Mouse (Mus musculus): ENCODE data around the gene Vasn. TPM values are rescaled to one million over a fixed set of nuclear protein-coding genes. Genes with fewer than 3 reads are reported as not detected.
A peak's percentile ranks its signal among the peaks of the same experiment; 100 is the strongest.

Gene Vasn
- total RNA-seq, 2 experiments from 2014 or later, result 0.17 to 0.49 TPM

GRCm38 (mm10) chr16:4606431-4607084 lies 33.2 kb upstream of the Vasn start:
- peak; percentile 73 for ATAC-seq (replicated peaks; ENCODE audit: poor library complexity)

GRCm38 (mm10) chr16:4607818-4608531 lies 31.8 kb upstream of the Vasn start:
- peak; percentile 91 for ATAC-seq (replicated peaks; ENCODE audit: poor library complexity)

DNA sequence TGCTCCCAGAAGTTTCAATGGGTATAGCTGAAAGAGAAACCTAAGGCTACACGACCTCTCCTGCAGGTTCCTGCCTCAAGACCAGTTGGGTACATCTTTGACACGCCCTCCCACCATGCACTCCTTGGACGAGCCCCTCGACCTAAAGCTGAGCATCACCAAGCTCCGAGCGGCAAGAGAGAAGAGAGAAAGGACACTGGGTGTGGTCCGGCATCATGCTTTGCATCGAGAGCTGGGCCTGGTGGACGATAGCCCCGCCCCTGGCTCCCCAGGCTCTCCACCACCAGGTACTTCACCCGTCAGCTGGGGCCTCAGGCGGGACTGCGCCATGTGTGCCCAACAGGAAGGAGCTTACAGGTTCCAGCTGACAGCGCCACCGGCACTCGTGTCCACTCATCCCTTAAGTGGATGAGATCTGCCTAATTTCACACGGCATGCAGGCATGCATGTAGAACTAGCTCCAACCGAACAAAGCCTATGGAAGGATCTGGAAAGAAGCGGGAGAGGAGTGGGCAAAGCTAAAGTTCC lies 31.1 kb upstream of the Vasn start:
- no peak for ATAC-seq (replicated peaks; ENCODE audit: poor library complexity)

- ATAC-seq (replicated peaks; ENCODE audit: poor library complexity), result no peak
Measured at GRCm38 (mm10) chr16:4611193-4611592, 28.5 kb upstream of the Vasn start.

DNA sequence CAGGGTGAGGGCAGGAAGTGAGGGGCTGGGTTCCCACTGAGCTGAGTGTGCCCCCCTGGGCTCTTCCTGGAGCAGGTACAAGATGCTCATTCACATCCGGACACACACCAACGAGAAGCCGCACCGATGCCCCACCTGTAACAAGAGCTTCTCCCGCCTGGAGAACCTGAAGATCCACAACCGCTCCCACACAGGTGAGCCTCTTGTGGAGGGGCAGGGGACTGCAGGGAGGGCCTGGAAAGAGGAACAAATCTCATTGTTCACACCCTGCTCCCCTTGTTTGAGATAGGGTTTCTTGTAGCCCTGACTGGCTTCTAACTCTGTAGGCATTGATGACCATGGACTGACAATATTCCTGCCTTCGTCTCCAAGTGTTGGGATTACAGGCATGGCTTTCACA lies 28.1 kb upstream of the Vasn start:
- ATAC-seq (replicated peaks; ENCODE audit: poor library complexity), result no peak

DNA sequence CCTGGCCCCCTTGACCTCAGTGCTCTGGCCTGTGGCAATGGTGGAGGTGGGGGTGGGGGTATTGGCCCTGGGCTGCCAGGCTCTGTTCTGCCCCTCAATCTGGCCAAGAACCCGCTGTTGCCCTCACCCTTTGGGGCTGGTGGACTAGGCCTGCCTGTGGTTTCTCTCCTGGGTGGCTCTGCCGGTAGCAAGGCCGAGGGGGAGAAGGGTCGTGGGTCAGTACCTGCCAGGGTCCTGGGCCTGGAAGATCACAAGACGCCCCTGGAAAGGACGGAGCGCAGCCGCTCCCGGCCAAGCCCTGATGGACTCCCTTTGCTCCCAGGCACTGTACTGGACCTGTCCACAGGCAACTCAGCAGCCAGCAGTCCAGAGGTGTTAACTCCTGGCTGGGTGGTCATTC lies 26.0 kb upstream of the Vasn start:
- ATAC-seq (replicated peaks; ENCODE audit: poor library complexity), result no peak

GRCm38 (mm10) chr16:4614639-4615038 lies 25.1 kb upstream of the Vasn start:
- ATAC-seq (replicated peaks; ENCODE audit: poor library complexity), result no peak

DNA sequence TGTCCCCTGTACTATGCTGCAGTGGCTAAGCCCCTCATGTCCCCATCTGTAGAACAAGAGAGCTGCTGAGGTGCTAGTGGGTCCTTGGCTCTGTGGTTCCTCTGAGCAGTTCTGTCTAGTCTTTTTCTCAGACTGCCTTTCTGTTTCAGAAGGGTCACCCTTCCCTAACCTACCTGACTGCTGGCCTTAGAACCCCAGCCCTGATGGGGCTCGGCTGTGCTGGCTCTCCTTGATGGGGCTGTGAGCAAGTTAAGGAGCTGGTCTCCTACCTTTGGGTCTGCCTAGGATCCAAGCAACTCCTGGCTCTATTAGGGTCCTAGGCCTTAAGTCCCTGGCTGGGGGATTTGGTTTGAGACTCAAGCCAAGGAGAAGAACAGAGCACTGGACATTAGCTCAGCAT lies 24.4 kb upstream of the Vasn start:
- no peak for ATAC-seq (replicated peaks; ENCODE audit: poor library complexity)

- ATAC-seq (replicated peaks; ENCODE audit: poor library complexity), result no peak
Measured at GRCm38 (mm10) chr16:4616829-4617228, 22.9 kb upstream of the Vasn start.

- ATAC-seq (replicated peaks; ENCODE audit: poor library complexity), result peak; percentile 24
Measured at GRCm38 (mm10) chr16:4624074-4624473, 15.7 kb upstream of the Vasn start.

GRCm38 (mm10) chr16:4624481-4625110 lies 15.1 kb upstream of the Vasn start, which contains the start of gene Pam16:
TSS of gene Pam16 (minus strand) at chr16:4624988.
- ATAC-seq (replicated peaks; ENCODE audit: poor library complexity), result peak; percentile 94

GRCm38 (mm10) chr16:4627105-4627504 lies 12.6 kb upstream of the Vasn start:
- ATAC-seq (replicated peaks; ENCODE audit: poor library complexity), result no peak

- no peak for ATAC-seq (replicated peaks; ENCODE audit: poor library complexity)
Measured at GRCm38 (mm10) chr16:4628898-4629419, 10.8 kb upstream of the Vasn start.

- ATAC-seq (replicated peaks; ENCODE audit: poor library complexity), result peak; percentile 93
Measured at GRCm38 (mm10) chr16:4629950-4630349, 9.8 kb upstream of the Vasn start.

DNA sequence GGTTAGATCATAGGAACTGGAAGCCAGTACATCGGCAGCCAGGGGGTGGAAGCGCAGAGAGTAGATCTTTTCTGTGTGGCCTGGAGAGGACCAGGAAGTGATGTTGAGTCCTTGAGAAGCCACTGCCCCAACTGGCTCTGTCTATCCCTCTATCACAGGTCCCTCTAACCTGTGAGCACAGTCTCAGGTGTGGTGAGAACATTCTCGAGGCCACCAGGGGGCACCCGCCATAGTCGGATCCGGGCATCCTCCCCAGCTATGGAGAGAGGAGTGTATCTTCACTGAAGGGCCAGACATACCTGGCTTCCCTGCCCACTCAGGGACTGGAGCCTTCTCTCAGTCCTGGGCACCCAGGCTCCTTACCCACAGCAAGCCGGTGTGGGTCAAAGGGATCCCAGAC lies 7.7 kb upstream of the Vasn start:
- no peak for ATAC-seq (replicated peaks; ENCODE audit: poor library complexity)

- ATAC-seq (replicated peaks; ENCODE audit: poor library complexity), result no peak
Measured at GRCm38 (mm10) chr16:4633661-4634060, 6.1 kb upstream of the Vasn start.

DNA sequence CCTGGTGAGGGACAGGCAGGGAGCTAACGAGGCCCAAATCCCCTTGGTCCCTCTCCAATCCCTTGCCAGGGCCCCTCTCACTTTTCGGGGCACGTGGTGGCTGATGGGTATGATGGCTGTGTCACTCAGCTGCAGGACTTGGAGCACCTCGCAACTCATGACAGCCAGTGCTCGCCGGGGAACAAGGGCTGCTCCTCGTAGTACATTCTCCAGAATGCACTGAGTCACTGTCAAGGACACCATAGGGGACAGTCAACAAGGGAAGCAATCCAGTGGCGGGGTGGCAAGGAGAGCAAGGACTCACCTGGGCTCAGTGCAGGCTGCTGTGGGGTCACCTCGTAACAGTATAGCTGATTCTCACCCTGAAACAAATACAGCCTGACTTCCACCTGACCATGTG lies 5.1 kb upstream of the Vasn start:
- ATAC-seq (replicated peaks; ENCODE audit: poor library complexity), result no peak

DNA sequence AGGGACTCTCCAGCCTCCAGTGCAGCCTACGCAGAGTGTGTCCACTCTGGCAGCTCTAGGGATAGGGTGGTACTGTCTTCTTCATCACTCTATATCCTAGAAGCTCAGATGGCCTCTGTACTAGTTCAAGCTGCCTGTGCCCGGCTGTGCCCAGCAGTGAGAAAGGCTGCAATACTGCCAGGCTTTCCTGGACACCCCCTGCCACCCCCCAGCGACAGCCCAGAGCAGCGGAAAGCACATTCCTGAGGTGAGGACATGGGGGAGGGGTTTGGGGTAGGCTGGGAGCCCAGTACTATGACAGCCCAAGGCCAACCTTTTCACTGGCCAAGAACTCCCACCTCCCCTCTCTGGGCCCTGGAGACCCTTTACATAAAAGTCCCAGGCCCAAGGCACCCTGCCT lies 4.0 kb upstream of the Vasn start:
- no peak for ATAC-seq (replicated peaks; ENCODE audit: poor library complexity)

DNA sequence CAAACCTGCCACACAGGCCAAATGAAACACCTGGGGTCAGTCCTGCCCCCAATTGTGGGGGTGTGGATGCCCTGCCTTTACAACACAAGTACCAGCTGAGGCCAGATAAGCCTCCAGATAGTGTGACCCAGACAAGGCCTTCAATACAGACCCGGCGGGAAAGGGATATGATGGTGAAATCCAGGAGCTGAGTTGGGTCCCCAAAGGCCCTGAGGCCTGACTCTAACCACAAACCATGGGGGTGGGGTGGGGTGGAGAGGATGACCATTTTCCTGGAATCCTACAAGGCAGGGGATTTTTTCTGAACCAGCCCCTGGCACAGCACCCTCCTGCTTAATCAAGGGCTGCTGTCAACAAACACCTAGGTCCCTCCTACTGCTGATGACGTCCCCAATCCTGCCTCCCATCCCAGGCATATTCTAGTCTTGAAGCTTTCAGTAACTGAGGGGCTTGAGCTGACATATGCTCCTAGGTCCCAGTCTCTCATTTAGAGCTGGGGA lies 800 bp upstream of the Vasn start:
- ATAC-seq (replicated peaks; ENCODE audit: poor library complexity), result no peak

- peak; percentile 63 for ATAC-seq (replicated peaks; ENCODE audit: poor library complexity)
Measured at GRCm38 (mm10) chr16:4640267-4641005, 695 bp downstream of the Vasn start.
